Mouse (Mus musculus) forebrain, postnatal 0 days (tissue): ENCODE data around the gene Plekha6. TPM values are rescaled to one million over a fixed set of nuclear protein-coding genes. Genes with fewer than 3 reads are reported as not detected.
A peak's percentile ranks its signal among the peaks of the same experiment; 100 is the strongest.
"Not testable (repeated sequence)": the region's sequence is repeated elsewhere in the genome, so short reads cannot be mapped to it uniquely, and the experiment has no call there.

Experiments used
- ATAC-seq: fragments of 200-750 bp; cut with Nextera tagmentation; 2 replicates; pipeline ENCODE4 v1.8.0; 2017; ENCODE audit warnings: mild to moderate bottlenecking, moderate library complexity
- DNase-seq: peaks from one replicate; pipeline ENCODE4 v3.0.0-alpha.2; 2015
- H3K27ac ChIP-seq: fragments of 300-500 bp; sonication (generic); 2 replicates; pipeline ENCODE4 v1.5.1; 2014; ENCODE audit warnings: low read depth, mild to moderate bottlenecking, antibody characterized with exemption, low read length, moderate library complexity, mixed read lengths
- H3K27me3 ChIP-seq: fragments of 300-500 bp; sonication (generic); 2 replicates; pipeline ENCODE4 v1.6.1; 2014; ENCODE audit warnings: mild to moderate bottlenecking, low read length, mixed read lengths; ENCODE audit not compliant: insufficient read depth
- H3K36me3 ChIP-seq: fragments of 300-500 bp; sonication (generic); 2 replicates; pipeline ENCODE4 v1.6.1; 2014; ENCODE audit warnings: mild to moderate bottlenecking, moderate library complexity; ENCODE audit not compliant: insufficient read depth
- H3K4me1 ChIP-seq: fragments of 300-500 bp; sonication (generic); 2 replicates; pipeline ENCODE4 v1.6.1; 2014; ENCODE audit warnings: antibody characterized with exemption; ENCODE audit not compliant: insufficient read depth
- H3K4me2 ChIP-seq: fragments of 300-500 bp; sonication (generic); 2 replicates; pipeline ENCODE4 v1.6.1; 2014; ENCODE audit warnings: low read depth, mild to moderate bottlenecking, moderate library complexity
- H3K4me3 ChIP-seq: fragments of 300-500 bp; sonication (generic); 2 replicates; pipeline ENCODE4 v1.5.1; 2014; ENCODE audit warnings: low read depth, low read length, mixed read lengths
- H3K9ac ChIP-seq: fragments of 300-500 bp; sonication (generic); 2 replicates; pipeline ENCODE4 v1.6.1; 2014; ENCODE audit warnings: mild to moderate bottlenecking
- H3K9me3 ChIP-seq: fragments of 300-500 bp; sonication (generic); 2 replicates; pipeline ENCODE4 v1.6.1; 2016; ENCODE audit warnings: low read length
- CTCF ChIP-seq: sonication (generic); IDR thresholded peaks from 2 replicates; pipeline ENCODE4 v1.5.1; 2016; ENCODE audit warnings: antibody characterized with exemption, control low read depth, low read depth
- WGBS: fragments of 180-500 bp; shearing (Covaris S2); extraction: QIAGEN DNeasy Blood & Tissue Kit; methylation state at CpG from one replicate; pipeline ENCODE4 v1.1.7; 2014; 5-methylcytosine and 5-hydroxymethylcytosine counted together
- polyA plus RNA-seq: library from polyadenylated mRNA; unstranded; fragments of >200 nt; fragmentation: Nextera tagmentation; extraction: Ambion mirVana; gene quantifications from 2 replicates; pipeline ENCODE4 v1.2.1, GENCODE M21; 2015
- total RNA-seq: library from RNA; depleted of rRNA; stranded (reverse); fragments of >200 nt; gene quantifications from 2 replicates; pipeline ENCODE4 v1.2.3, GENCODE M21; 2014

Plekha6 gene
- total and polyA plus RNA-seq, 2 experiments from 2014 or later, result 5.7 to 28.6 TPM

- Histone ChIP-seq H3K9me3 (no peaks in the 10 kb centered on the region), H3K4me3 (peak overlapping the region; percentile 20), H3K4me2 (peak overlapping the region; percentile 47), H3K4me1 (peaks cover 17% of the 10 kb centered on the region; the same call in 1 of the 2 replicates), H3K27me3 (no peaks in the 10 kb centered on the region), H3K36me3 (no peaks in the 10 kb centered on the region), H3K9ac (peak overlapping the region; percentile 29; the same call in 1 of the 2 replicates), H3K27ac (no peak overlapping the region)
- ATAC-seq (peak; percentile 38; the same call in 1 of the 2 replicates), DNase-seq (no peak)
- 8% methylated on average over 34 of the region's 34 CpGs for WGBS
- no peak for TF ChIP-seq CTCF
These were observed 165.1 kb downstream of the Plekha6 start for GRCm38 (mm10) chr1:133328896-133329637.

DNA sequence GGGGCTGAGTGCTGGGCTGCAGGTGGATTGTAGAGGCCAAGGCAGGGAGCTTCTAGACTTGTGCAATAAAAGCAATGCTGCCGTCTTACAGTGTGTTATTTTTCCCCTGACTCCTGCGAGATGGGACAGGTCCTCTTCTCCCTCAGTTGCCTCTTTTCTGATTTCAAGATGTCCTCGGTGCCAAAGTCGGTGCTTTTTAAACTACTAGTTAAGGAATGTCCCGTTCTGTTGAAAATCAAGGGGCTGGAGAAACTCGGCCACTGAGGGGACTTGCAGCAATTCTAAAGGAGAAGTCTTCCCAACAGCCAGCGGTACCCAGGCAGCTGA is 165.6 kb downstream of the Plekha6 start:
- Histone ChIP-seq H3K27ac (no peak overlapping the region), H3K9ac (peak overlapping the region; percentile 29; the same call in 1 of the 2 replicates), H3K4me3 (peak overlapping the region; percentile 20; the same call in 1 of the 2 replicates), H3K4me2 (peak overlapping the region; percentile 47), H3K36me3 (no peaks in the 10 kb centered on the region), H3K27me3 (no peaks in the 10 kb centered on the region), H3K4me1 (peaks cover 17% of the 10 kb centered on the region; the same call in 1 of the 2 replicates), H3K9me3 (no peaks in the 10 kb centered on the region)
- TF ChIP-seq CTCF, result no peak
- ATAC-seq, result no peak
- no peak for DNase-seq
- 29% methylated on average over 7 of the region's 7 CpGs for WGBS

DNA sequence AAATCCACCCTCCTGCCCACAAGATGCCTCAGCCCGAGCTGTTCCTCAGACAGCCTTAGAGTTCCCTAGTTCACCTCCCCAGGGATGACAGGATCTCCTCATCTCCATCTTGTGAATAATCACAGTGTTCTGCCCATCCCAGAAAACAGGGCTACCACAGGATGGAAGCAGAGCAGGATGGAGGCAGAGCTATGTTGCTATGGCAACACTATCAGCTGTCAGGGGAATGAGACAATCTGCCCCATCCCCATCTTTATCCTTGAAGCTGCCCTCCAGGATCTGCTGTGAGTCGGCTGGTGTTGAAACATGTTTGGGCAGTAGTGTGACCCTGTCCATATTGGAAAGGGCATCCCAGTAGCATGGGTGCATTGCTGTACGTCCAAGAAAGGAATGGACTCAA is 167.1 kb downstream of the Plekha6 start:
- H3K27ac ChIP-seq, result 0 out of 2 replicates have a peak overlapping the region, but pooled peaks have one; percentile 29

GRCm38 (mm10) chr1:133332656-133333430 is 168.8 kb downstream of the Plekha6 start:
- H3K9me3 ChIP-seq, result no peaks in the 10 kb centered on the region
- no peak overlapping the region for H3K4me2 ChIP-seq
- H3K27ac ChIP-seq, result no peak overlapping the region
- no peak for TF ChIP-seq CTCF
- H3K4me3 ChIP-seq, result no peak overlapping the region
- H3K27me3 ChIP-seq, result no peaks in the 10 kb centered on the region
- no peak for DNase-seq
- H3K4me1 ChIP-seq, result peaks cover 17% of the 10 kb centered on the region; the same call in 1 of the 2 replicates
- H3K9ac ChIP-seq, result no peak overlapping the region
- 91% methylated on average over 11 of the region's 11 CpGs for WGBS
- ATAC-seq, result no peak
- no peaks in the 10 kb centered on the region for H3K36me3 ChIP-seq

More for the DNA sequence above, 167.1 kb downstream of the Plekha6 start:
- Histone ChIP-seq H3K27me3 (no peaks in the 10 kb centered on the region), H3K4me2 (no peak overlapping the region), H3K9ac (no peak overlapping the region), H3K4me3 (no peak overlapping the region), H3K9me3 (no peaks in the 10 kb centered on the region), H3K36me3 (no peaks in the 10 kb centered on the region), H3K4me1 (peaks cover 17% of the 10 kb centered on the region; the same call in 1 of the 2 replicates)
- DNase-seq, result peak; percentile 73
- no peak for TF ChIP-seq CTCF
- WGBS, result 57% methylated on average over 3 of the region's 3 CpGs
- peak; percentile 79 for ATAC-seq

GRCm38 (mm10) chr1:133333937-133334336 is 169.9 kb downstream of the Plekha6 start:
- H3K9me3 ChIP-seq, result no peaks in the 10 kb centered on the region
- no peaks in the 10 kb centered on the region for H3K36me3 ChIP-seq
- H3K4me1 ChIP-seq, result peaks cover 17% of the 10 kb centered on the region; the same call in 1 of the 2 replicates
- DNase-seq (peak; percentile 54), ATAC-seq (peak; percentile 49)
- H3K27ac ChIP-seq, result no peak overlapping the region
- no peak for TF ChIP-seq CTCF
- no peak overlapping the region for H3K4me3 ChIP-seq
- no peak overlapping the region for H3K4me2 ChIP-seq
- H3K27me3 ChIP-seq, result no peaks in the 10 kb centered on the region
- WGBS, result 41% methylated on average over 6 of the region's 6 CpGs
- no peak overlapping the region for H3K9ac ChIP-seq

DNA sequence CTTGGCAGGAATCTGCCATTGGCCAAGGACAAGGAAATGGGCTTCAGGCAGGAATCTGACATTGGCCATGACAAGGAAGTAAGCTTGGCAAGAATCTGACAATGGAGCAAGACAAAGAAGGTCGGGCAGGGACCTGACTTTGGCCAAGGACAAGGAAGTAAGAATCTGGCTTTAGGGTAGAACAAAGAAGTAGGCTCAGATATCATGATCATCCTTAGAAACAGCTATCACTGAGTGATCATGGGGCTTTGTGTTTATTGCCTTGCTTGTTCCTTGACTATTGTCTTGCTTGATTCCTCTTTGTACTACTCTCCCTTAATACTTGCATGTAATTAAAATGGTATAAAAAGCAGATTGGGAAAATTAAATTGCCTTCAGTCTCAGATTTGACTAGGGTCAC is 176.4 kb downstream of the Plekha6 start:
- not testable (repeated sequence) for H3K4me1 ChIP-seq, DNase-seq, ATAC-seq, H3K4me3 ChIP-seq, H3K27ac ChIP-seq, H3K36me3 ChIP-seq, H3K27me3 ChIP-seq, H3K4me2 ChIP-seq, H3K9me3 ChIP-seq, H3K9ac ChIP-seq
- 75% methylated on average over 1 of the region's 1 CpGs for WGBS

GRCm38 (mm10) chr1:133344357-133344756 is 180.3 kb downstream of the Plekha6 start:
- Histone ChIP-seq H3K36me3 (no peaks in the 10 kb centered on the region), H3K4me3 (no peak overlapping the region), H3K4me2 (no peak overlapping the region), H3K9me3 (no peaks in the 10 kb centered on the region), H3K4me1 (no peaks in the 10 kb centered on the region), H3K27me3 (no peaks in the 10 kb centered on the region), H3K9ac (no peak overlapping the region), H3K27ac (no peak overlapping the region)
- TF ChIP-seq CTCF, result no peak
- 93% methylated on average over 2 of the region's 2 CpGs for WGBS
- ATAC-seq, result no peak
- no peak for DNase-seq
